Mouse (Mus musculus) CH12.LX (cell line): ENCODE data around the gene 4930523C07Rik. TPM values are rescaled to one million over a fixed set of nuclear protein-coding genes. Genes with fewer than 3 reads are reported as not detected.

Source experiments
- DNase-seq: peaks from one replicate; pipeline ENCODE4 v3.0.0-alpha.2; 2013; ENCODE audit errors: extremely low read depth
- H3K27ac ChIP-seq: 2 replicates; pipeline ENCODE4 v1.5.1; 2012; ENCODE audit warnings: low read depth, mild to moderate bottlenecking, control low read depth, moderate library complexity; ENCODE audit not compliant: insufficient read depth
- H3K27me3 ChIP-seq: replicated peaks from 2 replicates; pipeline ENCODE3; 2012; ENCODE audit warnings: inconsistent platforms
- H3K36me3 ChIP-seq, 2 experiments: replicated peaks in 1 of 2; 2 replicates each; pipeline versions ENCODE3 to v1.6.1; 2012; ENCODE audit warnings: inconsistent platforms in 1 of 2, low read length in 1 of 2, mild to moderate bottlenecking in 1 of 2, mixed read lengths in 1 of 2, moderate library complexity in 1 of 2; ENCODE audit not compliant: control insufficient read depth in 1 of 2, insufficient read depth in 1 of 2
- H3K4me1 ChIP-seq, 2 experiments: 2 replicates each; pipeline ENCODE4 v1.6.1; 2012; ENCODE audit warnings: inconsistent platforms in 1 of 2, moderate library complexity in 1 of 2; ENCODE audit not compliant: insufficient read depth in 2 of 2, control insufficient read depth in 1 of 2
- H3K4me2 ChIP-seq: 2 replicates; pipeline ENCODE4 v1.6.1; 2012; ENCODE audit warnings: low read depth, mild to moderate bottlenecking, control low read depth; ENCODE audit not compliant: poor library complexity, insufficient read depth, severe bottlenecking
- H3K4me3 ChIP-seq, 3 experiments: fragments of 150-350 bp in 1 of 3; sonication (generic) in 1 of 3; replicated peaks in 1 of 3; 2 replicates each; pipeline versions ENCODE3 to v1.5.1; 2011 to 2012; ENCODE audit warnings: low read depth in 2 of 3, low read length in 2 of 3, mild to moderate bottlenecking in 2 of 3, moderate library complexity in 2 of 3, control low read depth in 1 of 3, improper control_type of control experiment in 1 of 3, inconsistent platforms in 1 of 3, mixed read lengths in 1 of 3; ENCODE audit not compliant: poor library complexity in 1 of 3
- H3K79me2 ChIP-seq: replicated peaks from 2 replicates; pipeline ENCODE4 v1.6.1; 2012; ENCODE audit warnings: mild to moderate bottlenecking, moderate library complexity; ENCODE audit not compliant: control insufficient read depth, poor library complexity, insufficient read depth, severe bottlenecking; ENCODE audit errors: extremely low read depth
- H3K9ac ChIP-seq: 2 replicates; pipeline ENCODE4 v1.6.1; 2012; ENCODE audit warnings: low read depth, mild to moderate bottlenecking, control low read depth, moderate library complexity; ENCODE audit not compliant: insufficient read depth
- H3K9me3 ChIP-seq: replicated peaks from 2 replicates; pipeline ENCODE3; 2012; ENCODE audit warnings: low read length, inconsistent platforms, mixed read lengths
- CHD1 ChIP-seq: IDR thresholded peaks from 2 replicates; pipeline ENCODE4 v1.6.1; 2012; ENCODE audit warnings: low read depth, low read length, improper control_type of control experiment, inconsistent platforms
- CHD2 ChIP-seq: IDR thresholded peaks from 2 replicates; pipeline ENCODE4 v1.6.1; 2011; ENCODE audit warnings: low read length, improper control_type of control experiment
- ELF1 ChIP-seq: IDR thresholded peaks from 2 replicates; pipeline ENCODE4 v1.6.1; 2014; ENCODE audit warnings: low read depth, mild to moderate bottlenecking, inconsistent platforms, low read length, improper control_type of control experiment
- ETS1 ChIP-seq: conservative IDR thresholded peaks from 2 replicates; pipeline ENCODE4 v1.6.1; 2012; ENCODE audit warnings: low read depth, mild to moderate bottlenecking, inconsistent platforms, low read length, improper control_type of control experiment, moderate library complexity
- HCFC1 ChIP-seq: IDR thresholded peaks from 2 replicates; pipeline ENCODE4 v1.6.1; 2012; ENCODE audit warnings: low read depth, mild to moderate bottlenecking, inconsistent platforms, low read length, improper control_type of control experiment
- IRF4 ChIP-seq: IDR thresholded peaks from 2 replicates; pipeline ENCODE4 v1.6.1; 2014; ENCODE audit warnings: low read depth, mild to moderate bottlenecking, inconsistent platforms, low read length, improper control_type of control experiment
- JUND ChIP-seq: conservative IDR thresholded peaks from 2 replicates; pipeline ENCODE4 v1.6.1; 2011; ENCODE audit warnings: low read depth, low read length, improper control_type of control experiment
- MAZ ChIP-seq: IDR thresholded peaks from 2 replicates; pipeline ENCODE4 v1.6.1; 2012; ENCODE audit warnings: low read depth, mild to moderate bottlenecking, inconsistent platforms, low read length, improper control_type of control experiment, moderate library complexity
- MEF2A ChIP-seq: IDR thresholded peaks from 2 replicates; pipeline ENCODE4 v1.6.1; 2014; ENCODE audit warnings: low read depth, mild to moderate bottlenecking, inconsistent platforms, low read length, improper control_type of control experiment, borderline replicate concordance
- MXI1 ChIP-seq: IDR thresholded peaks from 2 replicates; pipeline ENCODE4 v1.6.1; 2011; ENCODE audit warnings: mild to moderate bottlenecking, low read depth, low read length, improper control_type of control experiment
- MYC ChIP-seq: IDR thresholded peaks from 2 replicates; pipeline ENCODE4 v1.6.1; 2011; ENCODE audit warnings: low read depth, mild to moderate bottlenecking, improper control_type of control experiment, low read length
- NELFE ChIP-seq: IDR thresholded peaks from 2 replicates; pipeline ENCODE4 v1.6.1; 2011; ENCODE audit warnings: low read depth, low read length, improper control_type of control experiment
- NRF1 ChIP-seq: IDR thresholded peaks from 2 replicates; pipeline ENCODE4 v1.6.1; 2014; ENCODE audit warnings: low read depth, mild to moderate bottlenecking, inconsistent platforms, low read length, improper control_type of control experiment, moderate library complexity
- POLR2A ChIP-seq: IDR thresholded peaks from 2 replicates; pipeline ENCODE4 v1.6.1; 2011; ENCODE audit warnings: low read depth, mild to moderate bottlenecking, improper control_type of control experiment, low read length
- POLR2AphosphoS2 ChIP-seq: IDR thresholded peaks from 2 replicates; pipeline ENCODE4 v1.6.1; 2011; ENCODE audit warnings: low read depth, low read length, improper control_type of control experiment
- RAD21 ChIP-seq: IDR thresholded peaks from 2 replicates; pipeline ENCODE4 v1.6.1; 2011; ENCODE audit warnings: low read depth, mild to moderate bottlenecking, low read length, improper control_type of control experiment, moderate library complexity
- SIN3A ChIP-seq: IDR thresholded peaks from 2 replicates; pipeline ENCODE4 v1.6.1; 2012; ENCODE audit warnings: low read length, improper control_type of control experiment, inconsistent platforms
- SMC3 ChIP-seq: IDR thresholded peaks from 2 replicates; pipeline ENCODE4 v1.6.1; 2011; ENCODE audit warnings: low read depth, low read length, improper control_type of control experiment
- TBP ChIP-seq: conservative IDR thresholded peaks from 2 replicates; pipeline ENCODE4 v1.6.1; 2011; ENCODE audit warnings: low read depth, low read length, improper control_type of control experiment
- TCF12 ChIP-seq: IDR thresholded peaks from 2 replicates; pipeline ENCODE4 v1.6.1; 2014; ENCODE audit warnings: low read depth, mild to moderate bottlenecking, inconsistent platforms, low read length, improper control_type of control experiment
- USF1 ChIP-seq: IDR thresholded peaks from 2 replicates; pipeline ENCODE4 v1.6.1; 2014; ENCODE audit warnings: low read depth, mild to moderate bottlenecking, inconsistent platforms, low read length, improper control_type of control experiment
- USF2 ChIP-seq: conservative IDR thresholded peaks from 2 replicates; pipeline ENCODE4 v1.6.1; 2011; ENCODE audit warnings: low read depth, low read length, improper control_type of control experiment
- ZC3H11A ChIP-seq: IDR thresholded peaks from 2 replicates; pipeline ENCODE4 v1.6.1; 2012; ENCODE audit warnings: low read depth, mild to moderate bottlenecking, inconsistent platforms, low read length, improper control_type of control experiment
- ZKSCAN1 ChIP-seq: IDR thresholded peaks from 2 replicates; pipeline ENCODE4 v1.6.1; 2012; ENCODE audit warnings: low read depth, inconsistent platforms, low read length, improper control_type of control experiment, borderline replicate concordance
- dilution Hi-C: fragments of 300-500 bp; cut with MboI; formaldehyde crosslinking; loops from 2 replicates; pipeline ENCODE4 v1.14.3; 2020; ENCODE audit warnings: low sequenced_read_pairs; ENCODE audit not compliant: extremely low pct_unique_long_range_greater_than_20kb, extremely low pct_ligation_motif_present
- in situ Hi-C: fragments of 300-500 bp; cut with MboI; formaldehyde crosslinking; loops from 3 replicates; pipeline ENCODE4 v1.14.3; 2019; ENCODE audit warnings: low sequenced_read_pairs, low pct_ligation_motif_present, low pct_unique_long_range_greater_than_20kb, mixed read lengths
- polyA plus RNA-seq: library from polyadenylated mRNA; unstranded; fragments of >175 nt; gene quantifications from 2 replicates; pipeline ENCODE4 v1.2.1, GENCODE M21; 2012; ENCODE audit warnings: low read depth; ENCODE audit not compliant: insufficient read length
- total RNA-seq, 2 experiments: library from RNA; depleted of rRNA; stranded (reverse); fragments of 300-350 nt in 1 of 2; fragments of >200 nt in 1 of 2; gene quantifications; 2 replicates each; pipeline ENCODE4 v1.2.3; 2012 to 2014

Gene 4930523C07Rik
- total and polyA plus RNA-seq, 3 experiments, result 13.1 to 28.2 (median 18.0) TPM

DNA sequence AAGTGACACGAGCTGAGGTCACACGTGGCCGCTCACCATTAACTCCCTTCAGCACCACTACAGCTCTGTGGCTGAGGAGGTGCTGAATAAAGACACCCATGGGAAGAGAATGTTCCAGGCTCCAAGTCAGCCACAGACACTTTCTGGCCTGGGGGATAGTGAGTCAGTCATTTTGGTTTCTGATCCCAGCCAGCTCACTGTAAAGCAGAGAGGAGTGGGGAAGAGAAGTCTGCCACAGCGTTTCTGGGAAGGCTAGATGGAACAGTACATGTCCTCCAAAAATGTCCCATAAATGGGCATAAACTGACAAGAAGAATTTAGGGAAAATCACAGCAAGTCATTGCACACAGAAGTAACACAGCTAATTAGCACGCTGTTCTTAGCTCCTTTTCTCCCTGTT lies 56.8 kb downstream of the 4930523C07Rik start:
- Histone ChIP-seq H3K79me2 (no peaks in the 10 kb centered on the region), H3K4me3 (no peak overlapping the region), H3K9me3 (no peaks in the 10 kb centered on the region), H3K27ac (no peak overlapping the region), H3K27me3 (peaks cover 4% of the 10 kb centered on the region), H3K9ac (no peak overlapping the region; the same call in 1 of the 2 replicates), H3K36me3 (peaks cover 0 to 5% of the 10 kb centered on the region in 2 experiments), H3K4me2 (no peak overlapping the region), H3K4me1 (peaks cover 2 to 13% of the 10 kb centered on the region in 2 experiments; a peak in 2 of 4 replicates)
- no peak for TF ChIP-seq CHD2
- no peak for TF ChIP-seq ZKSCAN1
- TF ChIP-seq TBP, result no peak
- TF ChIP-seq USF2, result no peak
- in situ Hi-C loops (loop anchor here (5.0 kb wide), 1 partner anchor 81 kb away; no protein-coding TSS in a partner anchor), dilution Hi-C loops (no loop called here)
- DNase-seq, result peak; percentile 6

GRCm38 (mm10) chr1:160105426-160105825 lies 61.2 kb downstream of the 4930523C07Rik start:
- no peaks in the 10 kb centered on the region for H3K9me3 ChIP-seq
- H3K4me1 ChIP-seq, result peaks cover 4 to 8% of the 10 kb centered on the region in 2 experiments; a peak in 2 of 4 replicates
- H3K79me2 ChIP-seq, result no peaks in the 10 kb centered on the region
- no peak overlapping the region for H3K9ac ChIP-seq
- no peak overlapping the region for H3K4me3 ChIP-seq
- no peak overlapping the region for H3K27ac ChIP-seq
- TF ChIP-seq MAZ, result no peak
- no peak for TF ChIP-seq ETS1
- TF ChIP-seq HCFC1, result no peak
- TF ChIP-seq TBP, result no peak
- TF ChIP-seq MXI1, result no peak
- no peak for TF ChIP-seq MEF2A
- no peak for TF ChIP-seq ZKSCAN1
- TF ChIP-seq POLR2A, result no peak
- TF ChIP-seq USF1, result no peak
- no peak for TF ChIP-seq SIN3A
- TF ChIP-seq ELF1, result no peak
- no peak for TF ChIP-seq NRF1
- no peak for TF ChIP-seq MYC
- in situ Hi-C loops, result no loop called here
- dilution Hi-C loops, result no loop called here
- no peaks in the 10 kb centered on the region for H3K27me3 ChIP-seq
- peaks cover 0 to 5% of the 10 kb centered on the region in 2 experiments for H3K36me3 ChIP-seq
- H3K4me2 ChIP-seq, result no peak overlapping the region
- DNase-seq, result no peak

DNA sequence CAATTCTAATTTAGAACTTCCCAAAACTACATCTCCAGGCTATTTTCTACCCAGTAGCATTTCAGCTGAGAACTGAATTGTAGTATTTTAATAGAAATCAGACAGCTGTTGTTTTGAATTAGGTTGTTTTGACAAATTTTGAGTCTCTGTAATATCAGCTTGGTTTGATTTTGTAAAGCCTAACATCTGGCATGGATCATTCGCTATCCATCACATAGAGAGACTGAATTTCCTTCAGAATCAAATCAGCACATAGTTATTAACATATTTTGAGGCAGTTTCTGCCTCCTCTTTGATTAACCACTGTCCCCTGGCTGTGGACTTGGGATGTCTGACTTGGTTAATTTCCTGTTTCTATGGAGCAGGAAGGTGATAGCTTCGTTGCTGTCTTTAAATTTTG lies 64.4 kb downstream of the 4930523C07Rik start:
- dilution Hi-C loops, result no loop called here
- in situ Hi-C loops, result no loop called here
- no peaks in the 10 kb centered on the region for H3K27me3 ChIP-seq

More for the DNA sequence above, 64.4 kb downstream of the 4930523C07Rik start:
- TF ChIP-seq ELF1, result no peak
- TF ChIP-seq ZC3H11A, result no peak
- TF ChIP-seq HCFC1, result no peak
- TF ChIP-seq SMC3, result no peak
- TF ChIP-seq CHD1, result no peak
- no peak for TF ChIP-seq USF1
- no peak for TF ChIP-seq MXI1
- no peak for TF ChIP-seq JUND
- no peak for TF ChIP-seq POLR2AphosphoS2
- no peak for TF ChIP-seq POLR2A
- no peak for TF ChIP-seq ETS1
- TF ChIP-seq TCF12, result no peak
- TF ChIP-seq NELFE, result no peak
- no peak for TF ChIP-seq CHD2
- TF ChIP-seq MAZ, result no peak
- TF ChIP-seq IRF4, result no peak
- TF ChIP-seq RAD21, result no peak
- TF ChIP-seq MEF2A, result no peak
- TF ChIP-seq MYC, result no peak
- no peak for TF ChIP-seq TBP
- H3K36me3 ChIP-seq, result peaks cover 0 to 5% of the 10 kb centered on the region in 2 experiments
- H3K4me2 ChIP-seq, result no peak overlapping the region
- no peak overlapping the region for H3K27ac ChIP-seq
- DNase-seq, result no peak
- H3K9ac ChIP-seq, result no peak overlapping the region
- no peaks in the 10 kb centered on the region for H3K9me3 ChIP-seq
- H3K4me3 ChIP-seq, result no peak overlapping the region
- no peaks in the 10 kb centered on the region for H3K79me2 ChIP-seq
- H3K4me1 ChIP-seq, result 0 out of 4 replicates have a peak, but pooled peaks cover 0 to 4% of the 10 kb centered on the region in 2 experiments
